Mouse (Mus musculus): ENCODE measurements around the gene Gipc2.

DNA sequence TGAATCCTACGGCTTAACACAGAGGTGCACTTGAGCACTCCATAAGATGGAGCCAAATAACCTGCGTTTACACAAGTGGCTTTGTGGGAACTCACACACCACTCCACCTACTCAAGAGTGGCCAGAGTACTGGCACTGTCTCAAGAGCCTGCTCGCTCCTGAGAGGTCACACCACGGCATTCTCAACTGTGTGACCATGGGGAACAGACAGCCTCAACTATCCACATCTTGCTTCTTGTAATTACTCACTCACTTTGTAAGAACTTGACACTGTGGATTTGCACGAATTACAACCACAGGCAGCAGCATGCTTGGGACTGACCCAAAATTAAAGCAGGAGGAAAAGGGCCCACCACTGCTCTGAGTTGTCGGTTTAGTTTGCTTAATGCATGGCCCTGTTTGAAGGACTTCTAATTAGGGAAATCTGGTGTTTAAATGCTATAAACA, 25.8 kb upstream of the Gipc2 start:
- TF ChIP-seq CTCF (IDR thresholded peaks at IDR 0.05; ENCODE audit: low read depth, low read length): no peak
- no peak for TF ChIP-seq POLR2AphosphoS5 (IDR thresholded peaks at IDR 0.05; ENCODE audit: insufficient replicate concordance, low read depth, low read length)
- no peak for TF ChIP-seq GATA1 (IDR thresholded peaks at IDR 0.05; ENCODE audit: borderline replicate concordance, low read length)
- TF ChIP-seq TAL1 (conservative IDR thresholded peaks at IDR 0.05; ENCODE audit: low read depth, low read length): no peak

Data from G1E (cell line).